Mouse (Mus musculus): ENCODE data around the gene Fgf12.

Gene Fgf12

DNA sequence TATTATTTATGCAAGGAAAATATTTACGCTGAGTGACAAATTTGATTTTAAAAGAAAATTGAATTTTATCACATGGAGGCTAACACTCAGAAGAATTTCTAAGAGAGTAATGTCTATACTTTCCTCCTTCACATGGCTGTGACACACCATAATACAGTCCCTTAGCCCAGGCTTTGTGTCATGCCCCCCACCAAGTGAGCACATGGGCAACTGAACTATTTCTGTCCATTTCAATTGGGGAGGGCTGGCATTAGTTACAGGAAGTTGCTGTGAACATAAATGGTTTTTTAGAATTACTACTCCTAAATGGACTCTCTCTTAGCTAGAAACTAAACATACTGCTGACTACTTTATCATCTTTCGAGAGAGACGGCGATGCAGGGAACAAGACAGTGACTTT, 276.2 kb downstream of the Fgf12 start:
- DNase-seq (ENCODE audit: low spot score) = no peak

DNA sequence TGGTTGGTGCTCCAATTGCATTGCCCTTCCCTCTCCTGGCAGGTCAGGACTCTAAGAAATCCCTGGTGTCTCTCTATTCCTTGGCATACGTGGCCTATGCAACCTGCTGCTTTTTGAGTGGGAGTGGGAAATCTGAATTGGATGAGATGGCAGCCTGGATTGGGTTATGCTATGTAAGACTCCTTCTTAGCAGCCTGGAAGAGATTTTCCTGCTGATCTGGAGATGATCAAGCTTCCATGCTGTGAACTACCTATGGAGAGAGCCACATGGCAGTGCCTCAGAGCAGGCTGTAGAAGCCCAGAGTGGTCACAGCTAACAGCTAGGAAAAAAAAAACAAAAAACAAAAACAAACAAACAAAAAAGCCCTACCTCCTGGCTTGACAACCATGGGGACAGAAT, 277.3 kb downstream of the Fgf12 start:
- no peak for DNase-seq (ENCODE audit: low spot score)

DNA sequence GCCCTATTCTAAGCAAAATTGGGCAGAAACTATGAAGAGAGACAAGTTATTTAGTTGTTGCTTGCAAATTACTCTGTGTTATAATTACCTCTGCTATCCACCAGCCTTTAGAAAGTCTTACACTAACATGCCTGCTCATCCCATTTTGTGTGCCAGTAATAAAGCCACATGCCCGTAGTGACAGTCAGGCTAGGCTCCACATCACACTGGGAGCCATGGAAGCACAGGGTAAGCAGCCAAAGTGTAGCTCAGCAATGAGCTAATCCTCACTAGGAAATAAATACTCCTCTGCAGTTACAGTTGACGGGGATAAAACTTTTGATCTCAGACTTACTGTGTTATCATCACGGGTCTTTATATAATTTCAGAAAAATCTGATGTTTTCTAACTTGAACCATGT, 298.0 kb downstream of the Fgf12 start:
- no peak for DNase-seq (ENCODE audit: low spot score)

DNA sequence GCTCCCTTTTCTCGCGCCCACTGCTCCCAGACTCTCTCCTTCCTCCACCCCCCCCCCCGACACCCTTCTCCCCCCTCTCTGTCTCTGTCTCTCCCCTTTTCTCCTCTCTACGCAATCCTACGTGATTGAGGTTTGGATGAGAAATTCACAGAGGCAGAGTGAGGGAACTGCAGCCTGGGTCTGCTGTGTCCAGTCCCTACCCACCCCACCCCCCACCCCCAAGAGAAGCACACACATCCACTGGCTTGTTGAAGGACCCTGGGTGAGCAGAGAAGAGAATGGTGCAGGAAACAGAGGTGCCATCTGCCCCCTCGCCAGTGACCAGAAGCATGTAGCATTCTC, 305.8 kb downstream of the Fgf12 start:
- DNase-seq (ENCODE audit: low spot score) = no peak

DNA sequence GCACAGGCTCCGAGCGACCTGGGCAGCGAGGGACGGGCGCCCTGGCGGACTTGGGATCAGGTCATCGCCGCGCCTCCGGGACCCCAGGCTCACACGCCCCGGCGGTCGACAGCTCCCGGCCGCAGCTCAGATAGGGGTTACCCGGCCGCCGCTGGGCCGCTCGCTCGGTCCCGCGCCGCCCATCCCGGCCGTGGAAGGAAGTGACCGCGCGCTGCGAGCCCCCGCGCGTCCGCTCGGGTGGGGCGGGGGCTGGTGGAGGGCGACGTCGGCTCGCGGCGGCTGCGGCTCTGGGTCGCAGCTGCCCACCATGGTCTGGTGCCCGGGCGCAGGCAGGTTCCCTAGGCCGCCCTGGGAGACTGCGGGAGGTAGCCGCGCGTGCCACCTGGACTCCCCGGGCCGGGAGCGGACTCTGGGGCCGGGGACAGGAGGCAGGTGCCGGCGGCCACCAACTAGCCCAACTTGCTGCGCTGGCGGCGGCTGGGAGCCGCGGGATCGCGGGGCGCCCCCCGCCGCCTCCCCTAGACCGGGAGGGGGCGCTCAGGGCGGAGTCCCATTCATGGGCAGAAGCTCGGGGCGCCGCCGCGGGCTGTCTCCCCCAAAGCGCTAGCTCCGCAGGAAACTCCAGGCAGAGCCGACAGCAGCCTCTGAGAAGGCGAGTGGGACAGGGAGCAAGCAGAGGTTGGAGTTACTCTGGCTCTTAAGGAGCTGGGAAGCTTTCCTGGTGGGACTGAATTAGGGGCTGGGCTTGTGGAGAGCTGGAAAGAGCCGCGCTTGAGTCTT, 306.3 kb downstream of the Fgf12 start:
- peak; percentile 3 for DNase-seq (ENCODE audit: low spot score)

DNA sequence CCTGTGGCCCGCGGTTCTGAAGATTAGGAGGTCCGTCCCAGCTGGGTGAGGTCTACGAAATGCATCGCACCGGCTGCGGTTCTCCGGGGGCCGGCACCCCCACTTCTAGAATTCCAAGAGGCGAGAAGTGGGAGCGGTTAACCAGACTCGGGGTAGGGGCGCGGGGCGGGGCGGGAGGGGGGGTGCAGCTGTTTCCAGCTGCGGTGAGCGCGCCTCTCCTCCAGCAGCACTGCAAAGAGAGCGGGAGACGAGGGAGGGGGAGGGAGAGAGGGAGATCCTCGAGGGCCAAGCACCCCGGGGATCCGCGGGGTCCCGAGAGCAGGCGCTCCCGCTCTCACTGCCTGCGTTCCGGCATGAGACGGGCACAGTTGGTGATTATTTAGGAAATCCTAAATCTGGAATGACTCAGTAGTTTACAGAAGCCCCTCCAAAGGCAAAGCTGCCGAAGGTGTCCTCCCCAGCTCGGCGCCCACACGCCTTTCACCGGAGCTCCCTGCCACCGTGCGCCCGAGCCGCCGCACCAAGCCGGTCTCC, 307.0 kb downstream of the Fgf12 start:
- DNase-seq (ENCODE audit: low spot score) = no peak

DNA sequence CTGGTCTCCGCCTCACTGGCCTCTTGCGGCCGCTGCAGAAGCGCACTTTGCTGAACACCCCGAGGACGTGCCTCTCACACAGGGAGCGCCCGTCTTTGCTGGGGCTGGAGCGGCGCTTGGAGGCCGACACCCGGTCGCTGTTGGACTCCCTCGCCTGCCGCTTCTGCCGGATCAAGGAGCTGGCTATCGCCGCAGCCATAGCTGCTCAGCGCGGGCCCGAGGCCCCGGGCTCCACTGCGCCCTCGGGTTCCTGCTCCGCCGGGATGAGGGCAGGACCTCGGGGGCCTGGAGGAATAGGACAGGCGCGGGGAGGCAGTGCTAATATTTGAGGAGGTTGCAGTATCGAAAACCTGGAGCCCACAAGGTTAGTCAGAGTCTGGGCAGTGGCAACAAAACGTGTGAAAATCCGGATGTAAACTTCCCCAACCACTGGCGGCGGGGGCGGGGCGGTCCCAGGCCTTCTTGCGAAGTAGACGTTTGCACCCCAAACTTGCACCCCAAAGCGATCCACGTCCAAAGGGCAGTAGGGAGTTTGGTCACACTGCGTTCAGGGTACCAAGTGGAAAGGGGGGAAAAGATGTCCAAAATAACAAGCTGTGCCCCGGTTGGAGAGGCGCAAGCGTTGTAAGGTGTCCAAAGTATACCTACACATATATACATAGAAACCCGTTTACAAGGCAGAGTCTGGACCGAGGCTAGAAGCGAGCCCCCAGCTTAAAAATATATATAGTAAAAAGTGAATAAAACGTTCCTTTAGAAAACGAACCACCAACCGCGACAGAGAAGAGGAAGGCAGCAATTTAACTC, 307.7 kb downstream of the Fgf12 start:
- peak; percentile 2 for DNase-seq (ENCODE audit: low spot score)

DNA sequence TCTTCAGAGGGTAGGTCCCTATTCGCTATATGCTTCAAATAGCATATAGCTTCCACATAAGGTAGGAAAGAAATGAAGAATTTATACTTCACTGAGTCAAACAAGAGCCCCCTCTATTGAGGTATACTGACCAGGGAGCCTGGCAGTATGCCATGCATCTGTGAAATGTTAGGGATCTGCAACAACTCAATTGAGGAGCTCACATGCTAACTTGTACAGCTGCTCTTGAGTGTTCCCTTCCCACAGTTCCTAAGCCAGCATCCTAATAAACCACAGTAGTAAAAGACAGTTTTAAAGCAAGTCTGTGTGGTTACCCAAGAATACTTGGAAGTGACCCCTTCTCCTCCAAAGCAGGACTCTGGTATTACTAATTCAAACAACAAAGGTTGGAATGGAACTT, 331.3 kb downstream of the Fgf12 start:
- DNase-seq (ENCODE audit: low spot score) = no peak

DNA sequence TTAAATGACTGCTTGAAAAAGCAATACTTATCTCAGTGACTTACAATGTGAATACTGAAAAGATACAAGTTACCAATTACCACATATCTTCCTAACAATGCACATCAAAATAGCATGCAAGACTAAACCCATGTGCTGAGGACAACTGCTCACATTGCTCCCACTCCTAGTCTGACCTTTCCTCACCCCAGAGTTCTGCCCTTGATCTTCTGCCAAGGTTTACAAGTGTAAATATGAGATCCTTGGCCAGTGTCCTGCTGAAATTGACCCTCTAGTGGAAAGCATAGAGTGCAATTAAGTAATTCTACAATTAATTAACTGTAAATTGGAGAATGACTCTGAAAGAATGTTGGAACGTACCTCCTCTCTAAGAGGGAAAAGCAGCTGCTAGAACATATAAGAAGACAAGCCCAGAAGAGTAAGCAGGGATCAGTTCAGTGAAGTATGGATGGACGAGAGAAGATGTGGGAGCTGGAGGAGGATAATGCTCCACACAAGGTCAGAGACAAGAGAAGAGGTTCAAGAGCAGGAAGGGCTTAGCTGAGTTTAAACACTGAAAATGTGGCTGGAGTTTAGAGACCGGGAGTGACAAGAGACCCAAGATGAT, 333.1 kb downstream of the Fgf12 start:
- DNase-seq (ENCODE audit: low spot score) = no peak

DNA sequence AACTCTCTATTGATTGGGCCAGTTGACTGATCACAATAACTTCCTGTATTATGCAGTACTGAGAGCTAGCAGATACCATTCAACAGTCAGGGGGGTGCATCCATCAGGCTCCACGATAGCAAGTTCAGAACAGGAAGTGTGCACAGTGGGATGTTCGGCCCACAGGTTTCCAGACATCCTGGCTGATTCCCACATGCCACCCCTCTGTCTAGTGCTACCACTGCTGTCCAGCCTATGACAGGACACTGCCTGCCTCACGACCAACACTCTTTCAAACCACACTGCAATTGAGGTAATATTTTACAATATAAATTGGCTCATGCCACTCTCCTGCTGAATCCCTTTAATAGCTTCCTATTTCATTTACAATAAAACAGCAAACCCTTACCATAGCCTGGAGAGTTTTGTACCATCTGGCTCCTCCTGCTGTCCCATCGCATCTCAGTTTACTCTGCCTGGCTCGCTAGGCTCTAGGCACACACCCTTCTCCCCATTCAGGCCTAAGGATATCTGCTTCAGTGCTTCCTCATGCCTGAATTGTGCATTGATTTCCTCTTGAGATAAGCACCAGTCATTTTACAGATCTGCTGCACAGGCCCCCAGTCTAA, 341.6 kb downstream of the Fgf12 start:
- DNase-seq (ENCODE audit: low spot score) = no peak

DNA sequence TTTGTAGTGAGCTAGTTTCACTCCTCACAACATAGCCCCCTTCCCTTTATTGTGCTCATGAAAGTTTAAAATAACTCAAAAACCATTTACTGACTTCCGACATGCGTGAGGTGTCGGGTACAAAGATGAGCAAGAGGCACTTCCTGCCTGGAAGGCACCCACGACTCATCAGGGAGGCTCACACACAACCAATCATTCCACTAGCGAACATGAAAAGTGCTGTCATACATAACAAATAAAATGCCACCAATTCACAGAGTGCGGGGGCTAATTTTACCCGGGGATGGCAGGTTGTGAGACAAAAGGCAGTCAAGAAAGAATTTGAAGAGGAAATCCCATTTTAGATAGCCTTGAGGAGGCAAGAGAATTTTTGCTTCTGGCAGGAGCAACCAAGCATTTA, 344.6 kb downstream of the Fgf12 start:
- no peak for DNase-seq (ENCODE audit: low spot score)

DNA sequence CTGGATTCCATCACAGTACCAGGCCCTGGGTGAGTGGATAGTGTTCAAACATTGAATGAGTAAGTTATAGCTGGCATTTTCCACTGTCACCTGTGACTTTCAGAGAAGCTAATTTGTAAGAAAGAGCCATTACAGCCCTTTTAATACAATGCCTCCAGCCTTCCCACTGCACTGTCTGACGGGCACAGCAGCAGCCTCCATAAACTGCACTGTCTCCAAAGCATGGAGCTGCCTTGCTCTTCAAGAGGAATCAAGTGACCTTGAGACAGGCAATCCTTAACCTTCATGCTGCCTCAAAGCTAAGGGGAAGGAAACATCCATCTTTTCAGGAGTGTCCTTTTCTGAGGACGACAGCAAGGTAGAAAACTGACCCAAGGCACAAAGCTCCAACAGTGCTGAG, 345.0 kb downstream of the Fgf12 start:
- no peak for DNase-seq (ENCODE audit: low spot score)

DNA sequence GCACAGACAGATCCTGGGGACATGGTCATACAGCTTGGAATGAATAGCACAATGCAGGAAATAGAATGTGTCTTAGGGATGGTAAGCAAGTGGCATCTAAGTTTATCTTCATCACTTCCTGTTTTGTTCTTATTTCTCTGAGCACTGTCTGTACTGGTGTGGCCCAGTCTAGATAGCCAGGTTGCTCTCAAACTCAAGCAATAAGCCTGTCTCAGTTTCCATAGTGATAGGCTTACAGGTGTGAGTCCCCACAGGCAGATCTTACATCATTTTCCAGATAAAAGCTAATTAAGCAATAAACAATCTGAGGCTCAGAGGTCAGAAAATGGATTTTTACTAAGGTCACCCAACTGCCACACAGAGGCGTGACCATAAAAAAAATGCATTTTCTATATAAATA, 348.7 kb downstream of the Fgf12 start:
- DNase-seq (ENCODE audit: low spot score) = no peak

DNA sequence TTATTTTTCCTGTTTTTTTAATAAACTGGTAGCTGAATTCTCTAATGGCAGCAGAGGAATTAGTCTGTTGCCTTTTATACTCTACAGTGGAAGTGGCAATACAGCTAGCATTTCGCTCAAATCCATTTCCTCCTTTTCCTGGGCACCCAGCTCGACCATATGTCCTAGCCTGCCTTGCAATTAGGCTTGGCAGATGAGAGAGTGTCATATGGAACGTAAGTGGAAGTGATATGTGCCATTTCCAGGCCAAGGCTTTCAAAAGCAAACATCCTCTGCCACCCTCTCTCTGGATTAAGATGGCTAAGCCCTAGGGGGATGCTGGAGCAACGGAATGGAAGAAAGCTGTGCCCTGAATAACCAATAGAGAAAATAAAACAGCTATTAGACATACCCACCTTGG, 350.2 kb downstream of the Fgf12 start:
- no peak for DNase-seq (ENCODE audit: low spot score)

DNA sequence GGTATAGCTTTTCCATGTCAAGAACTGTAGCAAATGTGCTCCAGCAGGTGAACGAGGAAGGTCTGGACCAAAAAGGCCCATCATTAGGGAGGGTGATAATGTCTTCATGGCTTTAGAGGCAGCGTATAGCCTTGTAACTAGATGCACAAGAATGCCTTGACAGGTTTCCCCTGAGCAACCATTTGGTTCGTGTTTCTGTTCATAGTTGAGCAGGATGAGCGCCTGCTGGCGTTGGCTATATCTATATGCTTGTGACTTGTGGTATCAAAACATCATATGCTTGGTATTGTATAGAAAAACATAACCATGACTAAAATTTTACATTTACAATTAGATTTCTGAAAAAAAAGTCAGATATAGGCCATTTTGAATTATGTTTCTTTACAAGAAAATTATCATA, 361.6 kb downstream of the Fgf12 start:
- DNase-seq (ENCODE audit: low spot score) = no peak

DNA sequence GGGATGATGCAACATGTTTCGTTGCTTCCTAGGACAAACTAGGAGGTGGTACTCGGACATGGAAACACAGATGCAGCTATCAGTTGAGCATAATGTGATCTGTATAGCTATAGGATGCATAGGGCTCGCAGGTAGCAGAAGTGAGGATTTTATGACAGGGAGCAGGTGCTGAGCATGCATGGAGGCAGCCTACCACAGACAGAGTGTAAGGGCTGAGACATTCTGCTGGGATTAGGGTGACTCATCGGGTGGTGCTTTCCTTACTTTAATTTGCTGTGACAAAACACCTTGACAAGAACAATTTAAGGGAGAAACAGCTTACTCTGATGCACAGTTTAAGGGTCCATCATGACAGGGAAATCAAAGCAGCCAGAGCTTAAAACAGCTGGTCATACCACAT, 363.8 kb downstream of the Fgf12 start:
- DNase-seq (ENCODE audit: low spot score) = no peak

DNA sequence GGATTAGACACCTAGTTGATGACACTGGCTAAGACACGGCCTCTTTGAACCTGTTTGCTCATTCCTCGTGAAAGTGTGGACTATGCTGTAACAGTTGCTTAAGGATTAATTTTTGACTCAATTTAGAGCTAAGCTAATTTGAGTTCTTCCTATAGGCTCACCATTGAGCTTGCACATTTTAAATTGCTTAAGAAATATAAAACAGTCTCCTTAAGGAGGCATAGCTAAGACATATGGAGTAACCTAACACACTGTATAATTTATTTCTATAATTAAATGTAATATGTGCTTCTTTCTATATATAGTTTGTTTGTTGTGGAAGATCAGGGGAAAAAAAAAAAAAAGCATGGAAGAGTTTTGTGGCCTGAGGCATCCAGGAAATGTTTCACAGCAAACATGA, 378.1 kb downstream of the Fgf12 start:
- no peak for DNase-seq (ENCODE audit: low spot score)

DNA sequence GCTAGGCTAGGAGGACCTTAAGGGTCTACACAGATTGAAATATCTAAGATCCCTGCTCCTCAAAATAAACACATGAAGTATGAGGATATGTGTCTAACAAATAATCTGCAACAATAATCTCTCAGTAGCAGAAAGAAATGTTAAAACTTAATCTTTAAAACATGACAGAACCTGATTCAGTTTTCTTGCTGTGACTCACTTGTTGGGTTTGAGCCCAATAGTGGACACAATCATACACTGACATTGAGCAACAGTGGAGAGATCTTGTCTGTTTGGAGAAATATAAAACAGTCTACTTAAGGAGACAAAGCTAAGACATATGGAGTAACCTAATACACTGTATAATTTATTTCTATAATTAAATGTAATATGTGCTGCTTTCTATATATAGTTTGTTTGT, 379.6 kb downstream of the Fgf12 start:
- no peak for DNase-seq (ENCODE audit: low spot score)

DNA sequence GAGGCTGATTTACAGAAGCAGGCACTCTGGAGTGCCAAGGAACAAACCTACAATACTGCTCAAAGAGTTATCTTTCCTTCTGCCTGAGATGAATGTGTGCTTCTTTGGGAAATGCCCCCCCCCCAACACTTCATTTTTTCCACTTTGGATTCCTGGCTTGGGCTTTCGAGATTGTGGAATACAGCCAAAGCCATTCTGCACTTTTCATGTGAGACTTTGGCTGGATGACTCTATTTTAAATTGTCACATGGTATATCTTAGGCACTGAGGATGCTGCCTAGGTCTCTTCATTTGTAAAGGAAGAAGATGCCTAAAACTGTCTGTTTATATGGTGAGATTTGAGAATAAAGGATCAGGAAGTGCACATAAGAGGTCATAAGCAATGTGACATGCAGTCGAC, 402.2 kb downstream of the Fgf12 start:
- no peak for DNase-seq (ENCODE audit: low spot score)

DNA sequence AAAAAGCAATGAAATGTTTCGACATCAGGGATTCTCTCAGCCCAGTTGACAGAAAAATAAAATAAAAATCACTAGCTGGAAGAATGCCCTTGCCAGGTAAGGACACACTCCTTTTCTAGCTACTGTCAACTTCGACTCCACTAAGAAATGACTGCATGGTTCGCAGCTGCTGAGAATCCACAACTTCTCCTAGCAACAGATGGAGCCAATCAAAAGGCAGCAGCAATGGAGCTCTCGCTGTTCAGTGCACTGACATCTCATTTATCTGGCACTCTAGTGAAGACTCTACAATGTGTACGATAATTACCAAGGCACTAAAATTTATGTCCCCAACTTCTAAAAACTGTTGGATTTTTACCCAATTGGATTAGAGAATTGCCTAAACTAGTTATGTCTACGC, 407.5 kb downstream of the Fgf12 start:
- no peak for DNase-seq (ENCODE audit: low spot score)

DNA sequence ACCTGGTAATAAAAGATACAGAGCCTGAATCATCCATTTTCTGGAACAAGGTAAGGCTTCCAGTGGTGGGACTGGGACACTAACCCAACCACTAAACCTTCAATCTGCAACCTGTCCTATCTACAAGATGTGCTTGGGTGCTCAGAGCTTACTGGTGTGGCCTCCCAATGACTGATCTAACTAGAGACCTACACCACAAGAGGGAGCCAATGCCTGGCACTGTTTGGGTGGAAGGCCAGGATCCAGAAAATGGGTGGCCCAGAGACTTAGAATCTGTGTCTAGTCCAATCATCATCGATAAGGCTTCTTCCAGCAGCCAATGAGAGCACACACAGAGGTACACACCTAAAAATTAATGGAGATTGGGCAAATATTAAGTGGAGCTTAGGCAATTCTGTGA, 414.9 kb downstream of the Fgf12 start:
- DNase-seq (ENCODE audit: low spot score) = no peak

DNA sequence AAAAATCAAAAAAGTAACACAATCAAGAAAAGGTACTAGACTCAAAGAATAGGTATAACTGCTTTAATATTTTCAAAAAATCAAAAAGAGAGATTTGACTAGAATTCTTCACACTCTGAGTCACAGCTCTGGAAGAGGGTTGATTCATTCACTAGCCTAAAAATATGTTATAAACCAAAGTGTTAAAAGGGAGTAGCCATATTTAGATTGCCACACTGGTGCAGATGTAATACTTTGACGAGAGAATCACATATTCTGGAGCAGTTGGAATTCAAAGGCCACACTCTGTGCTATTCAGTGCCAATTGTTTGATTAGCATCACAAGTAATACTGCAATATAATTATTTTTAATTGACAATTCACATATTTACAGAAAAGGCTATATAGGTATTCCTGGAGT, 416.2 kb downstream of the Fgf12 start:
- no peak for DNase-seq (ENCODE audit: low spot score)

DNA sequence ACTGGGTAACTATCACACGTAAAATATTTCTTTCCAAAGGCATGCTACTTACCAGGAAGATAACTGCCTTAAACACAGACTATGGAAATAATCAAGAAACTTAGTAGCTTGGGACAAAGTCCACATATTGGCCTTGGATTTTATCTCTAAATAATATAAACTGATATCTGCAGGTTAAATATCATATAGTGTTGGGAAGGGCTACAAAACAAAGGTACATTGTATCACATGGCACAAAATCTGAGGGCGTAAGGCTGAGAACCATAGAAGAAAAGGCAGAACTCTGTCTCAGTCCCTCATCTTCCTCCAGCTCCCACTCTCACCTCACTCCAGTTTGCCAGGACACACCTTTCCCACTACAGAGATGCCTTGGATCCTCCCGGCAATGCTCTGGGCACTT, 417.8 kb downstream of the Fgf12 start:
- DNase-seq (ENCODE audit: low spot score) = no peak
